Mouse (Mus musculus): ENCODE data around the gene Nqo1. TPM values are rescaled to one million over a fixed set of nuclear protein-coding genes. Genes with fewer than 3 reads are reported as not detected.

The Nqo1 gene
- total RNA-seq (2023), result under 1 TPM; 0.58 to 0.86 TPM

GRCm38 (mm10) chr8:107403038-107403781, at the start of gene Nqo1:
TSS of gene Nqo1 (minus strand) at chr8:107403206.

GRCm38 (mm10) chr8:107435962-107436831, 33.2 kb upstream of the Nqo1 start, which contains the start of gene Wwp2:
TSS of gene Wwp2 (plus strand) at chr8:107436365.

GRCm38 (mm10) chr8:107424597-107425229, 21.7 kb upstream of the Nqo1 start, which contains the start of gene Nob1:
TSS of gene Nob1 (minus strand) at chr8:107425051.

Other genes starting within 250 kb of the Nqo1 start
- 10 to 100 TPM; 57.6 to 62.0 TPM for gene Nfat5, start 109.7 kb downstream of the Nqo1 start, total RNA-seq (2023)
- 10 to 100 TPM; 73.7 to 83.7 TPM for gene Nob1, start 21.8 kb upstream of the Nqo1 start, total RNA-seq (2023)
- gene Wwp2, start 33.2 kb upstream of the Nqo1 start, total RNA-seq (2023), result 100 to 1,000 TPM in 1 of 2 experiments, 10 to 100 TPM in 1; 88.7 to 103 TPM
- 10 to 100 TPM; 50.9 to 53.0 TPM for gene Psmd7, start 185.3 kb upstream of the Nqo1 start, total RNA-seq (2023)